Mouse (Mus musculus): ENCODE measurements around the gene 4833427G06Rik.

DNA sequence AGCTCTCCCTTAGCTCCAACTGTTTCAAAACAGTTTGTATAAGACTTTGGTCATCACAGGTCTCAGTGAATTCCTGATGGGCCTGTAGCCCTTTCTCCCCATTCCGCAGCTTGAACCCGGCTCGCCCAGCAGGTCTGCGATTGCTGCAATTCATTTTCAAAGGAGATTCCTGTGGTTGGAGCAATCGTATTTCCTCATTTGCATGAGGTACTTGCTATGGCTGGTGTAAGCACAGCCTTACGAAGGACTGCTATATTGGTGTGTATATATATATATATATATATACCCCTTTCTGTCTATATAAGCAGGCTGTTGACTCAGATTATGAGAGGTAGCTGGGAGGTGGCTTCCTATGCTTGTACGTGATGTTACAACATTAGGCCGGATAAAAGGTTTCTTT is 69.6 kb downstream of the 4833427G06Rik start:
- TF ChIP-seq MYOG (IDR thresholded peaks at IDR 0.05; ENCODE audit: control insufficient read depth, extremely low read depth, insufficient read length) = no peak
- no peak for TF ChIP-seq MYOD1 (IDR thresholded peaks at IDR 0.05; ENCODE audit: control insufficient read depth, insufficient read length, low read depth)
- TF ChIP-seq CTCF (IDR thresholded peaks at IDR 0.05; ENCODE audit: control insufficient read depth, insufficient read depth, insufficient read length) = no peak
- TF ChIP-seq MAX (IDR thresholded peaks at IDR 0.05) = no peak

Measured in C2C12 (cell line).